Mouse (Mus musculus) olfactory bulb, adult 2 months (tissue): ENCODE results near the gene Umad1. TPM values are rescaled to one million over a fixed set of nuclear protein-coding genes. Genes with fewer than 3 reads are reported as not detected.

Source experiments
- H3K27ac ChIP-seq: fragments of 200-500 bp; 2 replicates; pipeline ENCODE4 v1.5.1; 2012; ENCODE audit warnings: low read depth, low read length; ENCODE audit not compliant: insufficient read depth
- H3K4me1 ChIP-seq: fragments of 200-500 bp; 2 replicates; pipeline ENCODE4 v1.6.1; 2012; ENCODE audit warnings: low read length; ENCODE audit not compliant: control insufficient read depth, insufficient read depth
- H3K4me3 ChIP-seq: fragments of 200-500 bp; 2 replicates; pipeline ENCODE4 v1.5.1; 2012; ENCODE audit warnings: mild to moderate bottlenecking, low read depth, low read length, moderate library complexity; ENCODE audit not compliant: insufficient read depth
- CTCF ChIP-seq: fragments of 200-500 bp; IDR thresholded peaks from 2 replicates; pipeline ENCODE4 v1.5.1; 2012; ENCODE audit warnings: low read depth, mild to moderate bottlenecking, low read length, moderate library complexity; ENCODE audit not compliant: insufficient read depth
- POLR2A ChIP-seq: fragments of 200-500 bp; IDR thresholded peaks from 2 replicates; pipeline ENCODE4 v1.6.1; 2012; ENCODE audit warnings: mild to moderate bottlenecking, low read depth, low read length, moderate library complexity; ENCODE audit not compliant: insufficient read depth
- WGBS: fragments of 180-500 bp; shearing (Covaris S2); methylation state at CpG from one replicate; pipeline ENCODE4 v1.1.7; 2018; 5-methylcytosine and 5-hydroxymethylcytosine counted together
- polyA plus RNA-seq: library from polyadenylated mRNA; stranded (reverse); fragments of >200 nt; gene quantifications from 2 replicates; pipeline ENCODE4 v1.2.4, GENCODE M21; 2012; ENCODE audit warnings: low replicate concordance; ENCODE audit not compliant: missing spikeins, insufficient read depth, insufficient read length

Umad1 gene
- polyA plus RNA-seq, 1 experiment: not detected

GRCm38 (mm10) chr6:8373851-8374250 lies 114.8 kb downstream of the Umad1 start:
- no peak overlapping the region for H3K4me3 ChIP-seq
- H3K4me1 ChIP-seq: no peaks in the 10 kb centered on the region; the same call in 1 of the 2 replicates
- TF ChIP-seq CTCF (no peak), POLR2A (no peak)
- H3K27ac ChIP-seq: no peak overlapping the region
- WGBS: 40% methylated on average over 8 of the region's 8 CpGs

GRCm38 (mm10) chr6:8374290-8374689 lies 115.2 kb downstream of the Umad1 start:
- TF ChIP-seq CTCF: no peak
- TF ChIP-seq POLR2A: no peak
- no peaks in the 10 kb centered on the region; the same call in 1 of the 2 replicates for H3K4me1 ChIP-seq
- 47% methylated on average over 6 of the region's 6 CpGs for WGBS
- no peak overlapping the region for H3K4me3 ChIP-seq
- H3K27ac ChIP-seq: no peak overlapping the region

- TF ChIP-seq CTCF (no peak), POLR2A (no peak)
- Histone ChIP-seq H3K4me1 (no peaks in the 10 kb centered on the region; the same call in 1 of the 2 replicates), H3K4me3 (no peak overlapping the region), H3K27ac (no peak overlapping the region)
- 95% methylated on average over 4 of the region's 4 CpGs for WGBS
These were observed 115.6 kb downstream of the Umad1 start for GRCm38 (mm10) chr6:8374712-8375111.

- H3K27ac ChIP-seq: no peak overlapping the region
- WGBS: 95% methylated on average over 5 of the region's 5 CpGs
- no peaks in the 10 kb centered on the region; the same call in 1 of the 2 replicates for H3K4me1 ChIP-seq
- TF ChIP-seq POLR2A: no peak
- TF ChIP-seq CTCF: no peak
- H3K4me3 ChIP-seq: no peak overlapping the region
These were observed 117.3 kb downstream of the Umad1 start for GRCm38 (mm10) chr6:8376351-8376750.

- H3K27ac ChIP-seq: no peak overlapping the region
- no peaks in the 10 kb centered on the region; the same call in 1 of the 2 replicates for H3K4me1 ChIP-seq
- no peak for TF ChIP-seq POLR2A
- no peak for TF ChIP-seq CTCF
- H3K4me3 ChIP-seq: no peak overlapping the region
- WGBS: 94% methylated on average over 8 of the region's 8 CpGs
These were observed 118.6 kb downstream of the Umad1 start for GRCm38 (mm10) chr6:8377667-8378066.

- no peak for TF ChIP-seq POLR2A
- no peak for TF ChIP-seq CTCF
- no peaks in the 10 kb centered on the region for H3K4me1 ChIP-seq
- H3K4me3 ChIP-seq: no peak overlapping the region
- WGBS: 100% methylated on average over 2 of the region's 2 CpGs
- H3K27ac ChIP-seq: no peak overlapping the region
These were observed 130.2 kb downstream of the Umad1 start for GRCm38 (mm10) chr6:8389307-8389706.

GRCm38 (mm10) chr6:8390296-8390695 lies 131.2 kb downstream of the Umad1 start:
- H3K27ac ChIP-seq: no peak overlapping the region
- TF ChIP-seq POLR2A (no peak), CTCF (no peak)
- WGBS: 92% methylated on average over 6 of the region's 6 CpGs
- no peak overlapping the region for H3K4me3 ChIP-seq
- no peaks in the 10 kb centered on the region for H3K4me1 ChIP-seq

- no peak for TF ChIP-seq POLR2A
- no peak for TF ChIP-seq CTCF
- Histone ChIP-seq H3K27ac (no peak overlapping the region), H3K4me1 (no peaks in the 10 kb centered on the region), H3K4me3 (no peak overlapping the region)
- 83% methylated on average over 2 of the region's 2 CpGs for WGBS
These were observed 131.8 kb downstream of the Umad1 start for GRCm38 (mm10) chr6:8390935-8391334.

- Histone ChIP-seq H3K4me1 (peaks cover 2% of the 10 kb centered on the region; the same call in 1 of the 2 replicates), H3K27ac (no peak overlapping the region), H3K4me3 (no peak overlapping the region)
- 86% methylated on average over 4 of the region's 4 CpGs for WGBS
- TF ChIP-seq CTCF: no peak
- no peak for TF ChIP-seq POLR2A
These were observed 133.9 kb downstream of the Umad1 start for GRCm38 (mm10) chr6:8393029-8393428.

- Histone ChIP-seq H3K4me1 (peaks cover 2% of the 10 kb centered on the region; the same call in 1 of the 2 replicates), H3K4me3 (no peak overlapping the region), H3K27ac (no peak overlapping the region)
- TF ChIP-seq CTCF (no peak), POLR2A (no peak)
These were observed 135.0 kb downstream of the Umad1 start for GRCm38 (mm10) chr6:8394044-8394443.
